Mouse (Mus musculus): ENCODE measurements around the gene Prkce.

Prkce gene

DNA sequence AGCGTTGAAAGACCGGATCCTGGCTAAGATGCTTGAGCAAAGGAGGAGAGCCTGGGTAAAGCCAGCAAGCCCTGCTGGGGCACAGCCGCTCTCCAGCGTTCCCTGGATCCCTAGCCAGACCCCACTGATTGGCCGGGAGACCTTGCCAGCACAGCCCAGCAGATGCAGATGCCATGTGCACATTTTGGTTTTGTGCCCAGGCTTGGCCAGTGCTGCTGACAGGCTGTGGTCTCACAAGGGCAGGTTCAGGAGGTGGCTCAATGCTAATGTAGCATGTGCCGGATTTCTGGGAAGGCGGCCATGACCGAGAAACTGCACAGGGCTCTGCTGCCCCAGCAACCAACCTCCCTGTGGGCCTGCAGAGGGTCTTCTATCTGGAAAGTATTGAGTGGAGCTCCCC lies 86.7 kb downstream of the Prkce start:
- DNase-seq (ENCODE audit: extremely low spot score, low read depth, low spot score): no peak

DNA sequence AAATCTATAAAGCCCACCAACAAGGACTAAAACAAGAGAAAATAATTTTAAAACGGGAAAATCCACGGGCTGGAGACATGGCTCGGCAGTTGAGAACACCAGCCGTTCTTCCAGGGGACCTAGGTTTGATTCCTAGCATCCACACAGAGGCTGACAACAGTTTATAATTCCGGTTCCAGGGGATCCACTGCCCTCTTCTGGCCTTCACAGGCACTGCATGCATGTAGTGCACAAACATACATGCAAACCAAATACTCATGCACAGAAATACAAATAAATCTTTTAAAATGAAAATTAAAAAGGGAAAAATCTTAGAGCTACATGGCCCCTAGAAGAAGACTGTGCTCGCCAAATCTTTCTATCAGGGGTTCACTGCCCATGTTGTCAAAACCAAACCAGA lies 87.4 kb downstream of the Prkce start:
- no peak for DNase-seq (ENCODE audit: extremely low spot score, low read depth, low spot score)

DNA sequence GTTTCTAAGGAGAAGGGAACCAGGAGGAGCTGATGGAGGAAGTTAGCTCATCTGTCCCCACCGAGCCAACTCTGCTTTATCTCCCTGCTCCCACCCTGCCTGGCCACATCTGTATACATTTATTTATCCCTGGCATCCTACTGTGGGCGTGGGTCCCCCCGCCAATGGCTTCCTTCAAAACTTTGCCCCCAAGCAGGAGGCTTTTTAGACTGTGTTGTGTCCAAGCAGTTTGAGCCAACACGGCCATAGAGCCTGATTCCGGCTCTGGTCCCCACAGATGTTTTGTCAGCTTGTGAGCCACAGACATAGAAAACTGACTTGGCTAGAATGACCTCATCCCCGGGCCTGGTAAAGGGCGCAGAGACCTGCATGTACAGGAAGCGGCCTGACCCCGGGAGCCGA lies 89.1 kb downstream of the Prkce start:
- no peak for DNase-seq (ENCODE audit: extremely low spot score, low read depth, low spot score)

DNA sequence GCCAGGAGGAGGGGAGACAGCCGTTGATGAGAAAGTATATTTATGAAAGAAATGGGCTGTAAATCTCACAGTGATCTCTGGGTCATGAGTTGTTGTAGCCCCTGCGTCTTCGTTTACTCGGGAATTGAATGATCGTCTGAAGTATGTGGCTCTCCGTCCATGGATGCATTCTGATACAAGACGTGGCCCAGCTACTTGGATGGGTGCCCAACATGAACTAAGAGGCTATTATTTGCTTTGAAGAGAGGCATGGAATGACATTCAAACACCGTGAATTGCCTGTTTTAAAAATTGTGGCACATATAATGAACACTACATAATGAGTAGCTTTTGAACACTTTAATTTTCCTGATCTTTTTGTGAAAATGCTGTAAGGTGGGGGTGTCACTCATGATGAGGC lies 93.5 kb downstream of the Prkce start:
- DNase-seq (ENCODE audit: extremely low spot score, low read depth, low spot score): no peak

DNA sequence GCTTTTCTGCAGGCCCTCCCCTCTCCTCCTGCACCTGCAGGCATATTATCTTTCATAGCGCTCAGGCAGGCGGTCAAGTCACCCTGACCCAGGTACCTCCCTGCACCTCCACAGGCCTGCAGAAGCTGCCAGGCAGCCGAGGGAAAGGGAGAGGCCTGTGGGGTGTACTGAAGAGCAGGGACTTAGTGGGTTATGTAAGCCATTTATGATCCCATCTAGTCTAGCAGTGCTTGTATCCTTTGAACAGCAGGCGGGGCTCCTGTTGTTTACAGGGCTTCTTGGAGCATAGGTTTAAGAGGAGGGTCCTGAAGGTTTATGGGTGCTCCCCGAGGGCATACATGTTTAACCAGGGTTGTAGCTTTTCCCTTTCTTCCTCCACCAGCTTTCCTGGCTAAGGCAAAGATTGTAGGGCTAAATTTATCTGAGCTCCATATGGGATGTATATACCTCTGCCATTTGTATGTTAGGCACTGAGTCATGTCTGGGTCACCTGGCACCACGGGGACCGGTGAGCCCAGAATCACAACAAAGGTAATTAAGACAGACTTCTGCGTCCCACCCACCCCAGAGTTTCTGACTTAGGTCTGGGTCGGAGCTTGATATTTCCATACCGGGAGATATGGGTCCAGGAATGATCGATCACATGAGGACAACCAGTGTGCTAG lies 96.5 kb downstream of the Prkce start:
- DNase-seq (ENCODE audit: extremely low spot score, low read depth, low spot score): no peak

DNA sequence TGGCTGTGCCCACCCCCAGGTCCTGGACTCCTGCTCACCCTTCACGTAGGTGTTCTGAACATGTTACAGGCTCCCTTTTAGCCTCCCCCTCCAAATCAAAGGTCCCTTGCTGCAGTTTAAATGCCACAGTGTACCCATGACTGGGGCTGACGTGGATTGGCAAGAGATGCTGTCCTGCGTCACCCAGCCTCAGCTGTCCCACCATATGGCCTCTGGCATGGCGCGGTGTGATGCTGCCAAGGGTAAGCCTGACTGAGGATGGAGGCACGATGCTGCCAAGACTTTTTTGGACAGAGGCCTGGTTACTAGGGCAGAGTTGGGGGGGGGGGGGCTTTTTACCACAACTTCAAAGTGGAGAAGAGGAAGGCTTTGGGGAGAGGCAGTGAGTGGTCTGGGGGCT lies 98.5 kb downstream of the Prkce start:
- no peak for DNase-seq (ENCODE audit: extremely low spot score, low read depth, low spot score)

DNA sequence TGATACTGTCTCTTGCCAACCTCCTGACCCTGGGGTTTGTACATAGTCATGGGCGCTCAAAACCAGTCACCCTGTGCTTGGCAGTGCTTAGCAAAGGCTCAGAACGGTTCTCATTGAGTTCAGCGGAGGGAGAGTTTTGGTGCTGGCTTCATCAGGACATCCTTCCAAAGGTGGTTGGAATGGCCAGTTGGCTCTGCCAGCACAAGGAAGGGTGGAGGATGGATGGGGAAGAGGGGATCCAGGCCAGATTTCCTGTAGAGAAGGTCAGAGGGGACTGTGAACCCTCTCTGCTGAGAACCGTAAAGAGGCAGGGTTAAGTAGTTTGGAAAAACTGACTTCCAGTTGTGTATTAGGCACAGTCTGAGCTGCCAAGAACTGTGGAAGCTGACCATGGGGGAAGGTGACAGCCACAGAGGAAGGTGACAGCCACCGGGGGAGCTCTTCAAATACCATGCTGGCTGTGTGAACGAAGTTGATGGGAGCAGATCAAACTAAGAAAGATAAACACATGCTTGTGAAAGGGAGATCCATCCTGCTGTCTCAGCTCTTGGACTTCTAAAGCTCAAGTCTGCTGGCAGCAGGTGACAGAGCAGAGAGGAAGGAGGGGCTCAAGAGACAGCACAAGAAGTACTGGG lies 99.7 kb downstream of the Prkce start:
- DNase-seq (ENCODE audit: extremely low spot score, low read depth, low spot score): no peak

DNA sequence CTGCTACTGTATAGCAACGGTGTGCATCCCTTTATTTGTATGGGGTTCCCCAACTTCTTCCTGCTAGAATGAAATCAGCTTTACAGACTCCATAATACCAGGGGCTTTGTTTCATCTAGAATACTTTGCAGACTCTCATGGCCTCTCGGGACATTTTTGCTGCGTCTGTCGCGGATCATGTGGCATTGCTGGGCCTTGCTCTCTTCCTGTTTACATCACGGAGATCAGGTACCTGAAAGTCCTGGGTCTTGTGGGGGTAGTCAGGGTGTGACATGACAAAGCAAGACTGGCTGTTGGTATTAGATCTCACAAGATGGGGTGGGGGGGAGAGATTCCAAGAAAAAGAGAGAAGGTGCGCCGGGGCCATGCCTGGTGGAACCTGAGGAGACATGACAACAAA lies 102.1 kb downstream of the Prkce start:
- no peak for DNase-seq (ENCODE audit: extremely low spot score, low read depth, low spot score)

DNA sequence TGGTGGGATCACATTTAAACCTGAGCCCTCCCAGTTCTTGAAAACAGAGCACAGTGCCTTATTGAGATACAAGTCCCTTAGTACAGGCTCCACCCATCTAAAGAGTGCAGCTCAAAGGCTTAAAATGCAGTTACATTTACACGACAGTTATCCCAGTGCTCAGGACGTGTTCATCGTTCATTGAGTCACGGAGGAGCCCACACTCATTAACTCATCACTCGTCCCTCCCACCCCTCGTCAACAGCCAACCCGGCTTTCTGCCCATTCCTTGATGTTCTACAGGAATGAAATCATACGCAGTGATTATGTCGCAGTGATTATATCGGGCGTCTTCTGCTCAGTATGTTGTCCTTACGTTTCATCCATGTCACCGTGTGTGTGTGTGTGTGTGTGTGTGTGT lies 102.9 kb downstream of the Prkce start:
- DNase-seq (ENCODE audit: extremely low spot score, low read depth, low spot score): no peak

DNA sequence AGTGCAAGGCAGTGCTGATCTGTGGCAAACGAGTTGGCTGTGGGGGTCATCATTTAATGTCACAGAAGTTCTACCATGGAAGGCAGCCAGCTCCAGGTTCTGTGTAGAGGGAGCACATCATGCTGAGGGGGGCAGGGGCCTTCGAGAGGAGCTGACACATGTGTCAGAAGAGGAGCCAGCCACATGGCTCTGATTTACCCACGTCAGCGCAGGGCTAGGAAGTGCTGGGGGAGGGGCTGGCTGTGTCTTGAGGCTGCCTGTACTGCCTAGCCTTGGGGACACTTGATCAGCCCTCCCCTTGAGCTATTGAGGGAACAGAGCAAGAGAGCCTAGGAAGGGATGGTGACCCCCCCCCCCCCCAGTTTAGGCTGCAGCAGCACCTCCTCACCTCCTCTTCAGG lies 103.7 kb downstream of the Prkce start:
- no peak for DNase-seq (ENCODE audit: extremely low spot score, low read depth, low spot score)

DNA sequence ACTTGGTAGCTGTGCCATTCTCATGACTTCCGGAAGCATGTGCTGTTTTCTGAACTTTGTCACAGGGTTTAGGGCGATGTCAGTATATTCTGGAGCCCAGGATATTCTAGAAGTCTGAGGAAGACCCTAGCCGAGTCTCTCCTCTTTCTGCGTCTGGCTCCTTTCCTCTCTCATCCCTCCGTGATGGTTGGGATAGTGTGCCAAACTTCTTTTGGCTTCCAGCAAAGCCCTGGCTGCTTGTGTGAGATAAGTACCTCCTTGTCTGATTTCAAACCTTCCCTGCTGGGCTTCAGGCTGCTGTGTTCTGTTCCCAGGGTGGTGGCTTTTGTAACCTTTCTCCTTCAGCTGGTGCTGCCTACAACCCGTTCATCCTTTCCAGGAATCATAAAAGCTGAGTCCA lies 105.4 kb downstream of the Prkce start:
- no peak for DNase-seq (ENCODE audit: extremely low spot score, low read depth, low spot score)

DNA sequence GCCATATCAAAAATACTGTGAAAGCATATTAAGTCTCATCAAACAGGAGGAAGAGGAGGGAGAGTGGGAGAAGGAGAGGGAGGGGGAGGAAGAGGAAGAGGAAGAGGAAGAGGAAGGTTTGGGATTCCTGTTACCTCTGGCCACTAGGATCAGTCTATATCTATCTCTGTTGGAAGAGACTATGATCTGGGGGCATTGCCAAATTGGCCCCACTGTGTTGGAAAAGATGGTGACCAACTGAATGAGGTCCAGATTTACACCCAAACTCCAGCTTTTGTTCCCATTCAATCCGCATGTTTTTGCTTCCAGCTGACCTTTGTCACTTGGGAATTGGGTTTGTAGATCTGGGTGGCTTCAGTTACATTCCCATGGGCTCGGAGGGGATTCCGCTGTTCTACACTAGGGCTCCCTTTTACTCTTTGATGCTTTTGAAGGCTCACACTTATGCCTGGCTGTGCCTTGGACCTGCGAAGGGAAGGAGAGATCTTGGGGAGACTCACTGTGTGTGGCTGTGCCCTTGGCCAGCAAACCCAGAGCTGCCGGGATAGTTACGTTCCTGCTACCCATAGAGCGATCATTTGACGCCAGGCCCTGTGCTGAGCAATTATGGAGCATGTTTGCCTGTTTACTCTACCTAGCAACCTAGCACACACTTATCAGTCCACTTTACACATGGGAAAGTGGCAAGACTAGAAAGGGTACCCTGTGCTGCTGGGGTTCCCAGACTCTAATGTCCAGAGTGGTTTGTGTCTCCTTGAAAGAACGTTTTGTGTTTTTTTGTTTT lies 106.2 kb downstream of the Prkce start:
- no peak for DNase-seq (ENCODE audit: extremely low spot score, low read depth, low spot score)

DNA sequence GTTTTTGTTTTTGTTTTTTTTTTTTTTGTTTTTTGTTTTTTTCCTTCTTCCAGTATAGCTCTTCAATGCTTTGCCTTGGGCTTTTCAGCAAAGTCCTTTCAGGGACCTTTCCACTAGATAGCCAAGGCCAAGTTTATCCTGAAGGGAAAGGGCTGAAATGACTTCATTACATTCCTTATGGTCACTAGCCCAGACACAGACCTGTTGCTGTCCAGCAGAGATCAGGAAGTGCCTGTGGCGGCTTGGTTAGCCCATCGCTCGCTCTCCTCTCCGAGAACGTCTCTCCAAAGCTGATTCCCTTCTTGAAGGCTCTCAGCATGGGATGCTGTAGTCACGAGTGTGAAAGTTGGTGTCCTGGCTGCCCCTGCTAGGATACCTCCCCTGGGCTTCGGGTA lies 106.8 kb downstream of the Prkce start:
- DNase-seq (ENCODE audit: extremely low spot score, low read depth, low spot score): no peak

DNA sequence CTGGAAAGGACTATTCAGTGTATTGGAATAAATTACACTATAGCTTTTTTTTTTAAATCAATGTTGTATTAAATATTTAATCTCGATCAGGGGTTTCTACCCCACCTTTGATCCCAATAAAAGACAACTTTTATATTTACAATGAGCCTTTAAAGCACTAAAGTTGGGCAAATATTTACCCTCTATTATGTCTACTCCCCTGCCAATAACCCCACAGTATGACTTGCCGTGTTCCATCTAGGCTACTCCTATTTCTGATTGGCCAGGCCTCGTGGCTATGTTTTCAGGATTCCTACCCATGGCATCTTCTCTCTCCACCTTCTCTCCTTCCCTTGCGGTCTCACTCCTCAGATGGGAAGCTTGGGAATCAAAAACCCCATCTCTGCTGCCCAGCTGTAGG lies 108.8 kb downstream of the Prkce start:
- no peak for DNase-seq (ENCODE audit: extremely low spot score, low read depth, low spot score)

DNA sequence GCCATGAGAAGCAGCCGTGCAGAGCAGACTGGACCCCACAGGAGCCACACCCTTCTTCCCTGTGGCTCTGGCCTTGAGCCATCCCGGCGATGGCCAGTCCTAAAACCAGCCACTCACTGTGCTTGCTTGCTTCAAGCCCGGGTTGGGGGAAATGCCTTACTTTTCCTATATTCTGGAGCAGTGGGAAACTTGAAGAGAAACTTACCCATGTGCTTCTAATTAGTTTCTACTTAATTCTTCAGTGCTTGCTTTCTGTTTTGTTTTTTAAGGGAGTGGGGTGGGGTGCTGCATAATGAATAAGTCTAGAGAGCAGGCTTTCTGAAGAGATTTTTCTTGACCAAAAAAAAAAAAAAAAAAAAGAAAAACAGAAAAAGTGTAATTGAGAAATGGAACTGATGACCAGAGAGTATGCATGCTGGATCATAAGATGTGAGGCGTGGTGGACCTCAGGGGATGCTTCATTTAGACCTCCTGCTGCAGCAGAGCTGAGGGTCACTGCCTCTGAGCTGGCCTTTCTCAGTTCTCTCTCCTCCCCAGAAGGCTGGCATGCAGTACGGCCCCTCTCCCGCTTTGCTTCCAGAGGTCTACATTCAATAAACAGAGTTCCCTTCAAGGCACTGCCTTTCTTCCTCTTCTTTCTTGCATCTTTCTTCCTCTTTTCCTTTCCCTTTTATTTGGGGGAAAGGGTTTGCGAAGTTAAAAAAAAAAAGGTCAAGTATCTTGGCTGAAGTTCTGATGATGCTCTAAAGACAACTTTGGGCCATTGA lies 109.6 kb downstream of the Prkce start:
- no peak for DNase-seq (ENCODE audit: extremely low spot score, low read depth, low spot score)

DNA sequence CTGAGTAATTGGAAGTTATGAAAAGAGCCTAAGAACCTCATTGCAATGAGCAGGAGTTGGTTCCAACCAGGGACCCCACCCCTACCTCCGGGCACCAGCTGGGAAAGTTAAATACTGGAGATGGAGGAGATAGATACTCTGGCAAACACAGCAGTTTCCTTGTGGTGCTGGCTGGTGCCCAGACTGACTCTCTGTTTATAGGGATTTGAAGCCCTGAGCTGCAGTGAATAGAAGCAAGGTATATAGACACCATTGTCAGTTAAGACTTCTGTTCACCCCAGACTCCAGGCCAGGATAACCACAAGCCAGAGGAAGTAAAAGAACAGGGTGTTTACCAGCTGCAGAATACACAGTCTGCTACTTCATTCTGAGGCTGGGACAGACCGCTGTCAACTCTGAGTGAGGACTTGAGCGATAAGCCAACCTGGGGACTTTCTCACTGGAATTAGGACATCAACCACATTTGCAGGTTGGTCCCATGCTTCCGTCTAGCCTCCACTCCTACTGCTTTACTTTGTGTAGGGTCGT lies 110.5 kb downstream of the Prkce start:
- DNase-seq (ENCODE audit: extremely low spot score, low read depth, low spot score): no peak

DNA sequence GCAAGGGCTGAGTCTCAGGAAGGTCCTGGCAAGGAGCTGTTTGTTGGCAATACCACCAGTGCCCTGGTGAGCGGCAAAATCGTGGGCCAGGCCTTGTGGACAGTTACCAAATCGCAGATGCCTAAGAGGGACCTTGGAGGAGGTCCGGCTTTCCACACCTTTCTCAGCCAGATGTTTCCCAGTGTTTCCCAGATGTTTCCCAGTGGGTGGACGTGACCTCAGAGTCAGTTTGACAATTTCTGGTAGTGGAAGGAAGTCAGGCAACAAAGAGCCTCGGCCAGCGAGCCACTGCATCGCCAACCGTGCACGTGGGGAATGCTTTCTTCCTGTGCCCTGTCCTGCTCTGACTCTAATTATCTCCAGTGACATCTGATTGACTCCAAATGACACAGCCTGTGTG lies 112.2 kb downstream of the Prkce start:
- DNase-seq (ENCODE audit: extremely low spot score, low read depth, low spot score): no peak

DNA sequence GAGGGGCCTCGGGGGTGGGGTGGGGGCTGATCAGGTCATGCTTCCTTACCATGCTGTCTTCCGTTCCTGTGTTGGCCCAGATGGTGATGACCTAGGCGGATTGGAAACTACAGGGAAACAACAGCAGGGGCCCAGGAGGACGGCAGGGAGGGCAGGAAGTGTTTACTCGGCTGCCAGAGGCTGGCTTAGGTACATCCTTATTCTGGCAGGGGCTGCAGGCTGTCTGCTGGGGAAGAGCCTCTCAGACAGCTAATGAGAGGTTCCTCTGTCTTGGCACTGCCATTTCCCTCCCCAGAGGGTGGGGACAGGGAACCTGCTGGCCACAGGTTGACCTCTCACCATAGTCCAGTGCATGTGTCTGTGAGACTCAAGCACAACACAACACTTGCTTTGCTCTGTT lies 116.2 kb downstream of the Prkce start:
- DNase-seq (ENCODE audit: extremely low spot score, low read depth, low spot score): no peak

DNA sequence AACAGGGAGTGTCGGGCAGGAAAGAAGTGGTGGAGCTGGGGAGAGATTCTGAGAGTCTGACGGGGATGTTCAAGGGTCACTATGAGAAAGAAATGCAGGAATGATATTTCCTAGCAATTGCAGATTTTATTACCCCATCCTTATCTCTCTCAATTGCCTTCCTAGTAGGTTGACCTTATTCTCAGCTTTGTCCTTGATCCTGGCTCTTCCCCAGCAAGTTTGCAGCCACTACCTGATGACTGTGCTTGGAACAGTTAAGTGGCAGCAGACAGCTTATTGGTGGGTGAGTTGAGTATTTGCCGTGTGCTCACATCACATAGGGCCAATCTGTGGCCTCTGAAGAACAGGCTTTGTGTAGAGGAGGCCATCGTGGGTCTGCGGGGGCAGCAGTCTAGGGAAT lies 117.5 kb downstream of the Prkce start:
- DNase-seq (ENCODE audit: extremely low spot score, low read depth, low spot score): no peak

DNA sequence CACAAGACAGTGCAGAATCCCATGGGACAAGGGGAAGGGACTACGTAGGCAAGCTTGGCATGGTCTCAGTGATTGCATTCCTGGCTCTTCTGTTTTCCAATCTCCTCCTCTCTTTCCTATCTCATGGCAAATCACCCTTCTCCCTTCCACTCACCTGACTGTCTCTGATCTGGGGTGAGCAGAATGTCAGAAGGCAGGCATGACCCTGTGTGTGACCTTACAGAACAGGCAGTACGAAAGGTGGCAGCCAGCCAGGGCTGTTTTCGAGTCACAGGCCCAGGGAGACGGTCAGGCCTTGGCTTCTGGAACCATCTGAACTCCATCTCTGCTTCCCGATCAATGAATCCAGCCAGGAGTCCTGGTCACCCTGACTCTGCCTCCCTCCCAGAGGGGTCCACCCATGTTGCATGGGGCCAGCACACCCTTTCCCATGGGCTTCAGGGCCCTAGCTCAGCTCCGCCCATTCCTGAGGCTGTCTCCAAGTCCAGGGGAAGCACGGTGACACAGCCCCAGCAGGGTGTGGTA lies 119.2 kb downstream of the Prkce start:
- DNase-seq (ENCODE audit: extremely low spot score, low read depth, low spot score): no peak

DNA sequence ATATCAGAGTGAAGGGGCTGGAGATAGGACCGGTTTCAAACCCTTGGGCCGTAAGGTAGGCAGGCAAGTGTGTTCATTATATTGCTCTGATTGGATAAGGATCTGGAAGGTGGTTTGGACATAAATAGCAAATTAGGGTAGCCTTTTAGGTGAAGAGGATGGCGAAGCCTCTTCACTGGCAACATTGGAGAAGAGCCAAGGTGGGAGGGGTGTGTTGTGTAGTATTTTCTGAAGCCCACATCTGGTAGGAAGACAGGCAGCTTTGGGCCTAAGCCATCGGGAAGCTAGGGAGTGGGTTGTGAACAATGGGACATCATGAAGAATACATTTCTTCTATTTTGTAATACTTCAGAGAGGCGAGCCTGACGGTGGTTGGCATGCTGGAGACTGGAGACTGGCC lies 125.1 kb downstream of the Prkce start:
- no peak for DNase-seq (ENCODE audit: extremely low spot score, low read depth, low spot score)
